Mouse (Mus musculus) liver (tissue): ENCODE data around the gene Med24.

Experiments used
- DNase-seq: peaks from one replicate; pipeline ENCODE4 v3.0.0-alpha.2; 2020; ENCODE audit warnings: mixed read lengths

The Med24 gene

DNA sequence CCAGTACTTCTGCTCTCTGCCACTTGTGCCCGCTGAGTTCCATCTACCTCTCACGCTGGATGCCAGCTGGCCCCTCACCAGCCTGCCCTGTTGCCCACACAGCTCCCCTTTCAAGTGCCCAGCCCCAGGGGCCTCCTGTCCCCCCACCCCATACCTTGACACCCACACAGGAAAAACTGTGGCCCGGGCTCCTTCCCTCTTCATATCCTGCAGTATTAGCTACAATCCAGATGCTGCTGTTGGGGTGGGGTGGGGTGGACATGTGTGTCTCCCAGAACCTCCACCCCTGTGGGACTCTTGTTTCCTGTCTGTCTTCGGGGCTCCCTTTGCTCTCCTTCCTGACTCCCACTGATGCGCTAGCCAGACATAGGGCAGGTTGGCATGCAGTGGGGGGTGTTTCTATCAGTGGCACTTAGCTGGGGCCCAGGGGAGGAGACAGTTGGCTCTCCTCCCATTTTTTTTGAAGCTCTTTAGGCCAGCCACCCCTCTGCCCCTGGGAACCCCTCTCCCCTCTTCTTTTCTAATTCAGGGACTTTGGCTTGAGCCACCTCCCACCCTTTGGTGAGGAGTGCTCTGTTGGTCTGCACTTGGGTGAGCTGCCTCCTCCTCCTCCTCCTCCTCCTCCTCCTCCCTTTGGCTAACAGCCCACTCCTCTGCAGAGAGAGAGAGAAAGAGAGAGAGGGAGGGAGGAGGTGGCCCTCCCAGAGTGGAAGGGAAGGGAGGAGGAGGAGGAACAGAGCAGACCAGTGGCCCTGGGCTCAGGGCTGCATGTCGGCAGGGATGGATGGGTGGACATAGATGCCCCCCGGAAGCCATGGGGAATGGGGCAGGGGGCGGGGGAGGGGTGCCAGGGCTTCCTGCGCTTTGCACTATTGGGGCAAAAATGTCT, 36.4 kb upstream of the Med24 start:
- no peak for DNase-seq

- no peak for DNase-seq
Observed at GRCm38 (mm10) chr11:98764746-98765145, 35.5 kb upstream of the Med24 start.

DNA sequence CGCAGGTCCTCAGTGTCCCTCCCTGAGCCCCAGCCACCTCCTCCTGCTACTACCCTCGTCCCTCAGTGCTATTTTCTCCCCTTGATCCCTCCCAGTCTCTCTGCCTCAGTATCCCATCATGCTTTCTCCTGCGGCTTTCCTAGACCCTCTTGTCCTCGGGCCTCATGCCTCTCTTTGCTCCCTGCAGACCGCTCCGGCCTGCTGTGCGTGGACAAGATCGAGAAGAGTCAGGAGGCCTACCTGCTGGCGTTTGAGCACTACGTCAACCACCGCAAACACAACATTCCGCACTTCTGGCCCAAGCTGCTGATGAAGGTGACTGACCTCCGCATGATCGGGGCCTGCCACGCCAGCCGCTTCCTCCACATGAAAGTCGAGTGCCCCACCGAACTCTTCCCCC, 34.9 kb upstream of the Med24 start:
- DNase-seq = no peak

GRCm38 (mm10) chr11:98763502-98763861, 34.2 kb upstream of the Med24 start:
- DNase-seq = no peak

- no peak for DNase-seq
Observed at GRCm38 (mm10) chr11:98762756-98763501, 33.7 kb upstream of the Med24 start.

DNA sequence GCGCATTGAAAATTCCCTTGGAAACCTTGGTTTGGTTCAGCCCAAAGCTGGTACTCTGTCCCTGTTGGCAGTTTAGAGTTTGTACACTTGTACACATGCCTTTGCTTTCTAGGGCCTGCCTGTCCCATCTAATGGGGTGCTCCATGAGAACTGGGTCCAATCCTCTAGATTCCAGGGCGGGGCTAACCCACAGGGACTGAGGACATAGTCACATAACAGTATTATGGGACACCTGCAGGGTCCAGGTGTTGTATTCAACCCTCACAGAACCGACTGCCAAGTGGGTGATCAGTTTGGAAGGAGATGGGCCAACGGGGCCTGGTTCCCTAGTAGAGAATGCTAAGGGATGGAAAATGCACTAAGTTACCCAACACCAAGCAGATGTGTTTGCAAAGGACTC, 32.7 kb upstream of the Med24 start:
- DNase-seq = no peak

- peak; percentile 67 for DNase-seq
Observed at GRCm38 (mm10) chr11:98756711-98757110, 27.5 kb upstream of the Med24 start.

DNA sequence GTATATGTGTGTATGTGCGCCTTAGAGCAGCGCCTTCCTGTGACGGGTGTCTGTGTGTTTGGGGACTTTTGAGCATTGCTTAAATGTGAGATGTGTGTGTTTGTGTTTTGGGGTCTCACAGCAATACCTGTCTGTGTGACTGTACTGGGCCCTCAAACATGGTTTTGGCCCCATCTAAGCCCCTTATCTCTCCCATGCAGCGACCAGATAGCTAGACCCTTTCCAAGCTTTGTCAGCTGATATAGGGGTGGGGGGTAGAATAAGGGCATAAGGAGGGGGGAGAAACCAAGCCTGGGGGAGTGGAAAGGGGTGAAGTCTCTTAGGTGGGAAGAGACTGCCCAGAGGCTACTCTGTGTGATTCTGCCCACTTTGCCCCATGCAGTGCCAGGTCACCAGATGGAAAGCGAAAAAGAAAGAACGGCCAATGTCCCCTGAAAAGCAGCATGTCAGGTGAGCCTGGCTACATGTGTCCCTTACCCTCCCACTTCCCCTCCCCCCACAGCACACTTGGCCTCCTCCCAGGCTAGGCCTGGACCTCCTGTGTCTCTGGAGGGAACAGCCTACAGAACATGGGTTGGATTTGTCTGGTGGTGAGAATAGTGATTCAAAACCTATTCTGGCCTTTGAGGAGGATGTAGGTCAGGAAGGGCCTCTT, 26.6 kb upstream of the Med24 start:
- peak; percentile 55 for DNase-seq

DNA sequence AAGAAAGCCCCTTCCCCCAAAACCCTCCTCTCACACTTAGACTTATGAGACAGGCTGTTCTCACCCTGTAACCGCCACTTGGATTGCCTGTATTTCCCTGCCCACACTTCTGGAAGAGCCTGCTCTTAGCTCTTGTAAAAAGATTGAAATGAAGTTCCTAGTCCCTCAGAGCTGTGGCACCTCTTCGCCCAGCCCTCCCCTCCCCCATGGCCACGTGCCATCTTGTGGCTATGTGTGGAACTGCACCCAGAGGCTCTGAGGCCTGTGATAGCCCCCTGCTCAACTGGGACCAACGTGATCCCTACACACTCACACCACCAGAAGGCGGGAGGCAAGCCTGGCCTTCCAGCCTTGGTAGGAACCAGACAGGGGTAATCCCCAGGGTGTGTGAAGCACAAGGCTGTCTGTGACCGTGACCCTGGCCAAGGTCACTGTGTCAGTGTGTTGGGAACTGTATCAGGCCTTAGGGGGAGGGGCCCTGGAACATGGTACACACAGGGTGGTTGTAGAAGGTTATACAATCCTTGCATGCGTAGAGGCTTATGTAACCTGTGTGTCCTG, 25.5 kb upstream of the Med24 start:
- peak; percentile 84 for DNase-seq

DNA sequence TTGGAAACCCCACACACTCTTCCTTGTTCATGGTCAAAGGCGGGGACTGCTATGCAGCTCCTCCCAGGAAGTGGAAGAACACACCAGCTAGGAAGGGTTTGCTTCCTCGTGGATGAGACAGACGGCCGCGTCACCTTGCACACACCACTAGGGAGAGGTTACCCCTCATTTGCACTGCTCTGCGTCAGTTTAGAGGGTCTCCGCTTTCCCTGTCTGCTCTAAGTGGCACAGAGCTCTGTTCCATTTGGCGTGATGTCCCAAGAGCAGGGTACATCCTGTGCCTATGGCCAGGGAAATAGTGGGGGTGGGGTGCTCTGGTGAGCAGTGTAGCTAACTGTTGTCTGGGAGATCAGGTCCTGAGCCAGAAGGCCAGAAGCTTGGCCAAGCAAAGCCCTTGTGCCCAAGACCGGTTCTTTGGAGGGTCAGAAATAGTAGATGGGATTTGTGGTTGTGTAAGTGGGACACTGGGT, 25.0 kb upstream of the Med24 start:
- DNase-seq = no peak

DNA sequence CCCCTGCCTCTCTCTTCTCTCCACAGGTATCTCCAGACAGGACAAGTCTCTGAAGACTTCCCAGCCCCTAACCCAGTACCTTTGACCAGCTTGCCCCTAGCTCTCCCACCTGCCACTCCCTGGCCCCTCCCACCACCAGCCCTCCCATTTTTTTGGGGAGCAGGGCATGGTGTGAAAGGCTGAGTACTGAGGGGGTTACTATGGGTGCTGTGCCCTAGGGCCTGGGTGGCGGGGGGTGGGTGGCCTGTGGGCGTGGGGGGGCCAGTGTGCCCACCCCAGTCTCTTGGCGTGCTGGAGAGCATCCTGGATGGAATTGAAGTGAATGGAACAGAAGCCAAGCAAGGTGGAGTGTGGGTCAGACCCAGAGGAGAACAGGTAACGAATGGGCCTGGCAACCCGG, 24.0 kb upstream of the Med24 start:
- DNase-seq = no peak

- no peak for DNase-seq
Observed at GRCm38 (mm10) chr11:98752562-98753140, 23.4 kb upstream of the Med24 start.

DNA sequence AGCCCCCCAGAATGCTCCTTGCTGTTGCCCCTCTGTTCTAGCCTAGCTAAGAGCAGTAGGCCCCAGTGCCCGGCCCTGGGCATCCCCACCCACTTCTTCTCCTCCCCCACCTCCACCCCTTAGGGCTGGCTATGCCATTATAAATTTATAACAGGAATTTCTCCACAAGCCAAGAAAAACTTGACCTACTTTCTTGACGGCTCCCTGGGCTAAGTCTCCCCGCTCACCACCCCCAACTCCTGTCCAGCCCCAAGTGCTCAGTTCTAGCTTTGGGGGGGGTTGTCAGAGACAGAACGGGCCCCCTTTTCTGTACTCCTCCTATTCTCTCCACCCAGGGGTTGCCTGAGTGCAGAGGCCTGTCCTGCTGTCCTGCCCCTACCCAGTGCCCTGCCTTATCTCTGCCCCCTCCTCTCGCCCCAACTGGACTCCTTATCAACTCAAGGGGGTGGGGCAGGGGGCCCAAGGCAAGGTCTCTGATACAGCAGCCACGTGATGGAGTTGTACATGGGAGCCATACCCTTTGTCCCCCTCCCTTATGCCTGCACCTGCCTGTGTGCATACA, 22.1 kb upstream of the Med24 start:
- DNase-seq = peak; percentile 90

DNA sequence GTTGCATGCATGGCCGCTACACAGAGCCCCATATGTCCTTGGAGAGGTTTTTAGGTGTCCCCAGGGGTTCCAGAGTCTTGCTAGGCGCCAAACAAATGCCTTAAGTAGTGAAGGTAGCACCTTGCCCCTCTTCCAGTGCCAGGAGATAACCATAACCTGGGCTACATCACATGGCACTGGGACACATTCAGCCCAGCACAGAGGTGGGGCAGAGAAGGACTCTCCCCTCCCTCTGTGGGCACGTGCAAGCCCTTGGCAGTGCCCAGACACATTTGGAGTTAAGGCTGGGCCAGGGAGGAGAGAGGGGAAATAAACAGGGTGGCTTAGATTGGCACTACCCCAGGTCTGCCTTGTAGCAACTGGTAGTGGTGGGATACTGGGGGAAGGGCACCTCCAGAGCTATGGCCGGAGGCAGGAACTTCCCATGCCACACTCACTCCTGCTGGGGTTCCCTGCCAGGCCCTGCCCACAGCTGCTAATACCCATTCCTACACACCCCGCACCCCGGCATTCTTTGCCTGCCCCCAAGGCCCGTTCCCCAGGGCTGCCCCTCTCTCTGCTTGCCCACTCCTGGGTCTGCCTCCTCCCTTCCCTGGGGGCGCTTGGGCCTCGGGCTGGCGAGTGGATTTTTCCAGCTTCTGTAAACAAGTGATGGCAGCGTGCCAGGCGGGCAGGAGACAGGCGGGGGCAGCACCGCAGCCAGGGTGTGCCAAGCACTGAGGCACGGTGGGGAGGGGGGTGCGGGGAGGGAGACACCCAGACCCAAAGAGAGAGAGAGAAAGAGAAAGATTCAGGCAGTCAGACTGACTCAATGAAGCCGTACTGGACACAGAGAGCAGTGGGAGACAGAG, 21.3 kb upstream of the Med24 start:
- DNase-seq = peak; percentile 57

- DNase-seq = no peak
Observed at GRCm38 (mm10) chr11:98749716-98750115, 20.5 kb upstream of the Med24 start.

DNA sequence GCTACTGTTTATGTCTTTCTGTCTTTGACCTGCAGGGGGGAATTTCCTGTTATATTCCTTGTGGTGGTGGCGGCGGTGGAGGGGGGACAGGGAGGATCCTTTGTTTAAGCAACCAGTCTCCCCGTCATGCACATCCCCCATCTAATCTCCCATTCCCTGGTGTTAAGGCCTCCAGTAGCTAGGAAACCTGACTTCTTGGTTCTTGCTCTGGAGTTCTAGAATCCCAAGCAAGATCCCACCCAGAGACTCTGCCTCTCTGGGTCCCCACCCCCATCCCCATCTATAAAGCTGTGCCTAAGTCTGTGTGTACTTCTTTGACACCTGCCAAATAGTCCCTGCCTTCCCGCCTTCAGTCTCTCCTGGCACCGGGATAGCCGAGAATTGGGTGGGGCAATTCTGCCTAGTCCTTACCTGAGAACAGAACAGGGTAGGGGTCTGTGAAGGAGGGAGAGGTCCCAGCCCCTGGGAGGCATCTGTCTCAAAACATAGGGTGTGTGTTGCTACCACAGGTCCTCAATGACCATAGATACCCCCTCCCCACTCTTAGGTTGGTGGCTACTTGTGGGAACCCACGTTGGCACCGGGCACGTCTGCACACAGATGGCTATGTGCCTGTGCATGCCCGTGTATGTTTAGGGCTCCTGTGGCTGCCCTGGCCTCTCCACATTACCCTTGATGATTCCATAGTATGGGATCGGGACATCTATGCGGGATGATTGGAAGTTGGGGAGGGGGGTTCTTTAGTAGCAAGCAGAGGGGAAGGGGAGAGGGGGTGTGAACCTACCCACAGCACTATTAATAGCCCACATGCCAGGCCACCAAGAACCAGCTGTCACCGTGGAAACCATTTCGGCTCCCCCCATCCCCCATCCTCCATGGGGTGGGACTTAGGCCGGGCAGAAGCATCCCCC, 19.5 kb upstream of the Med24 start:
- DNase-seq = no peak

GRCm38 (mm10) chr11:98747804-98748505, 18.7 kb upstream of the Med24 start:
- no peak for DNase-seq

GRCm38 (mm10) chr11:98746855-98747693, 17.8 kb upstream of the Med24 start:
- peak; percentile 84 for DNase-seq
